Mouse (Mus musculus): ENCODE results near the gene Gm5134.

The Gm5134 gene

DNA sequence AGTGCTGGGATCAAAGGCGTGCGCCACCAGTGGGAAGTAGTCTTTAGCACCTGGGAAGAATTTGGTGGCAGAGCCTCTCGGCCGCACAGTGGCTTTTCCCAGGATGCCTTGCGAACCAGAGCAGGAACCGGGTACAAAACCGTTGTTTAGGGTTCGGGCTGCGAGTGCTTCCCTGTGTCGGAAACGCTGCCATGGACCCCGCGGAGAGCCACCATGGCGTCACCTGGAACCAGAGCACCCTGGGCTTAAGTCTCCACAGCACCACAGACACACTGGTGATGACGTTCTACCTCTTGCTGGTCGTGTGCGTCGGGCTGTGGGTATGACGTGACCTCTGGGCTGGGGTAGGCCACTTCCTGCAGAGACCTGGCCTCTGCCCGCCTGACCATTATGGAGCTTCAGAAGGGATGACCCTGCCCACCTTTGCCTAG, at the start of gene Gm5134:
Gene Gm5134 (plus strand): TSS at position 134 of the 431 bp plus-strand sequence.
- DNase-seq = no peak

DNA sequence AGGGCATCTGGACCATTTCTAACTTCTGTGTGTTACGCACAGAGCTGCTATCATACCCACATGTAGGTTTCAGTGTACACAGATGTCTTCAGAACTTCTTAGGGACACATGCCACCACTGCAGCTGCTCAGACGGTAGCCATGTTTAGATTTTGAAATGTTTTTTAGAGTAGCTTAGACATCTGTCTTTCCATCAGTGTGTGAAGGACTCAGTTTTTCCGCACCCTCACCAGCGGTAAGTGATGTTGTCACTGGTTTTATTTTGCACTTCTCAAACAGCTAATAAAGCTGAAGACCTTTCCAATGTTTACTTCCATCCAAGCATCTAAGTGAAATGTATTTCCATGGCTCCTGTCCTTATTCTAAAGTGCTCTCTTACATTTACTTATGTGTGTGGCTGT, 47.4 kb upstream of the Gm5134 start:
- no peak for DNase-seq

DNA sequence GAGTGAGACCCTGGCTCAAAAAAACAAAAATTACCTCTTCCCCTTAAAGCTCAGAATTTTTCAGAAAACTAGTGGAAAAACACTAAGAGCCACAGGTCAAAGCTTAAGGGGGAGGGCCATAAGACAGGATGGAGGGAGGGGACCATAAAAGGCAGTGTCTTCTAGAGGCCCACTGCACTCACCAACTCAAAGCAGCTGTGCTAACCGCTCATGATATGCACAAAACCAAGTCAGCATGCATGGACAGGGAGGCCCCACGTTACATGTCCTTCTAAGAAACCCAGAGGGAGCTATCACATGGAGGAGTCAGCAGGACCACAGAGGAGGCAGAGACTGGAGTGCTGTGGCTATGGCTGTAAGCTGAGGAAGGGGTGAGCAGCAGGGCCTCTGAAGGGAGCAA, 43.6 kb upstream of the Gm5134 start:
- DNase-seq = no peak

DNA sequence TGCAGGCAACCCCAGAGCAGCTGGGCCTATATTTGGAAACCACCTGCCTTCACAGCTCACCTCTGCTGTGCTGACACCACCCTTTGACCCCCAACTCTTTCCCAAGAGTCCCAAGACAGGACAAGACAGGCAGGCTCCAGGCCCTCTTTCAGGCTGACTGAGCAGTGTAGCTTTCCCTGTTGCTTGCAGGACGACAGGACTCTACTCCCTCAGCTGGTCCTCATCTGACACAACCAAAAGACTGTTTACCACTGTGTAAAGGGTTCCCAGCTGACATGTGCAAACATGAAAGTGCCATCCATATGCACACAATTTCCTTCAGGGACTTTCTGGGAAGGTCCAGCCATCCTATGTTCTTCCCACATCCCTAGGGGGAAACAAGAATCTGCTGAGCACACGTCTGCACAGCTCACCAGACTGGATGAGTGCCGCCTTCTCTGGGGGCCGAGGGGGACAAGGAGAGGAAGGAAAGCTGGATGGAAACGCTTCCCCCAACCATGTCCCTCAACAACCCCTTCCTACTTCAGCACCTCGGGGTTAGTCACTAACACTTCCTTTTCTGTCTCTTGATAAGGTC, 41.2 kb upstream of the Gm5134 start:
- DNase-seq = no peak

DNA sequence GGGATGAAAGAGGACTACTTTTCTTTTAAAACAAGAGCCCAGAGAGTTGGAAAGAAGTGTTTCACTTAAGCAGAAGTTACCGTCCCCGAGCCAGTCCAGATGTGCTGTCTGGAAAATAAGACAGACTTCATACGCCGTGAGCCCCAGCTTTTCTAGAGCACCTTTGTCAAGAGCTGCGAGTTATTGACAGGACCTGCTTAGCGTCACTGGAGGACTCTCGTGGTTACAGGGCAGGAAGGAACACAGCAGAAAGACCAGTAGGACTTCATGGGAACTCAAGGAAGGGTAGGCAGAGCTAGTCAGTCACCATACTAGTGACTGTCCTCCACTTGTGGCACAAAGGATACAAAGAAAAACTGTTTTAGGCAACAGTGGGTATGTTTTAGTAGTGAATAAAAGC, 38.8 kb upstream of the Gm5134 start:
- no peak for DNase-seq

DNA sequence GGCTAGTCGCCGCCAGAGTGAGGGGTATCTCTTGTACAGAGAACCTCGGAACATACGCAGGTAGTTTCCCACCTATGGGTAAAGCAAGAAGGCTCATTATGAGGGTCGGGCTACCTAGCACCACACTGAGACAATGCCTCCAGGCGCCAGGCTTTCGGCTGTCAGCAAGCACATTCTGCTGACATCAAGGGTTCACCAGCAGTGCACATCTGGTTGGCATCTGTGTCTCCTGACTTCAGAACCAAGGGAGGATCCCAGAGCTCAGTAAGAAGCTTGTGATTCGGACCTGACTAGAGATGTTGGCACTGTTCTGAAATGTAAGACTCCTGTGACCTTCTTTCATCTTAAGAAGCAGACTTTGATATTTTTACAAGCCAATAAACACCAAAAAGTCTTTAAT, 37.5 kb upstream of the Gm5134 start:
- DNase-seq = no peak

DNA sequence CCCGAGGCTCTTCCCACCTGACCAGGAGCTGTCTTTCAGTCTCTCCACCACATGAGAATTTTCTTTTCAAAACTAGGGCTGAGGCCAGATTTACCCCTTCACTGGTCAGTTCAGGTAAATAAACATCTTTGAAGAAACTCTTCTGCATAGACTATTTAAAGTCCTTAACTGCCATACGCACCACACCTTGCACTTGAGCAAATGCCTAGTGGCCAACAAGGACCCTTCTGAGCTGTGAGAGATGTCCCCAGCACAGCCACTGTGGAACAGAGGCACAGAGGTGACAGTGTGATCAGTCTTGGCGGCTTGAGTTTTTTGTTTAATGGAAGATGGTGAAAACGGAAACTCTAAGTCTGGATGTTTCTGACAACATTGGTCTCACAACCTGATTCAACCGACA, 35.3 kb upstream of the Gm5134 start:
- peak in 1 of 2 experiments; percentile 53 for DNase-seq

DNA sequence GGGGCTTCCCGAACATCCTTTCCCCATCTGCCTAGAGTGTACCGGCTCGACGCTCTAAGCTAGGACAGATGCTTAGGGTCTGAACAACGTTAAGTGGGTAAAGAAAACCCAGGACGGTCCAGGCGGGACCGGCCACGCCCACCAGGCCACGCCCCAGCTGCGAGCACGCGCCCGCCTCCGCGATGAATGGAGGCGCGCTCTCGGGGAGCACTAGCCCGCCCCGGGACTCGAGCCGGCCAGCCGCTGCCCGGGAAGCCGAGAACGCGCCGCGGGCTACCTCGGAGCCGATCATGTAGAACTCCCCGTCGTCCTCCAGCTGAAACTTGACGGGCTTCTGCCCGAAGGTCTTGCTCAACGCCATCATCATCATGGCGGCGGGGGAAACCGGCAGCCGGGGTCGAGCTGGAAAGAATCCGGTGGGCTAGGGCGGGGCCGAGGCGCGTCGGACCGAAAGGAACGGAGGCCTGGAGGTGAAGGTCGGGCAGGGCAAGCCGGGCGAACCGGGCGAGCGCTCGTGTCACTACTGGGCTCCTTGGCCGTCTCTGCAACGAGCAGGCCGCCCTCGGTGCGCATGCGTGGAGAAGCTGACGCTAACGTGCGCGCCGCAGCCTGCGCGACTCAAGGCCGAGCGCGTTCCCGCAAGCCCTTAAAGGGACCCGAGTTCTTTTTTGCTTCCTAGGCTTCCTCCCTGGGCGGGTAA, 33.1 kb upstream of the Gm5134 start, which contains the start of gene Smarcb1:
Gene Smarcb1 (minus strand): TSS at position 592 of the 700 bp plus-strand sequence.
- peak; percentile 95 to 97 for DNase-seq

DNA sequence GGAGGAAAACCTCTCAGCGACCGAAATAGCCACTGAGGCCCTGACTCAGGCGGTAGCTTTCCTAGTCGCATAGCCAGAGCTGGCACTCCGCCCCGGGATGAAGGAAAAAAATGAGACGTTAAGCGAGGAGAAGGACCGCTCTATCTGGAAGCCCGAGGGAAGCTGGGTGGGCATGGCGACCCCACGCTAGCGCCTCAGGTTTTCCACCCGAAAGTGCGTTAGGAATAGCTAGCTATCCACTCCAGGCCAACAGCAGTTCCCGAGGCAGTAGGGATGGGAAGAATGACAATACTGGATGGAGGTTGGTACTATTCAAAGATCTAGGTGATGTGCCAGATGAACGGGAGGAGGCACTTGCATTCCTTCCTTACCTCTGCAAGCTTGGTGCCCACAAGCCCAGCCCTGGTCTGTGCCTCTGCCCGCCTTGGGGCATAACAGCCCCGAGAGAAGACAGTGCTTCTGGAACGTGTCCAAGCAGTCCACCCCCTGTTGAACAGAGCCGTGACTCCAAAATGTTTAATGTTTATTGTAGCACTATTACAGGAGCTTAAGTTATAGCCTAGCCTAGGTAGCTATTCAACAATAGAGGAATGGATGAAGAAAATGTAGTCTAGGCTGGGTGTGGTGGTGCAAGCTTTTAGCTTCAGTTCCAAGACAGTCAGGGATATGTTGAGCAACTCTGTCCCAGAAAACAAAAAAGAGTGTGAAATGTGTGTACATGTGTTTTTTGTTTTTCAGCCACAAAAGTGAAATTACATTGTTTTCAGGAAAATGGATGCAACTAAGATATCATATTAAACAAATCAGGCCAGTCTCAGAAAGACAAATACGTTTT, 32.4 kb upstream of the Gm5134 start:
- DNase-seq = no peak

DNA sequence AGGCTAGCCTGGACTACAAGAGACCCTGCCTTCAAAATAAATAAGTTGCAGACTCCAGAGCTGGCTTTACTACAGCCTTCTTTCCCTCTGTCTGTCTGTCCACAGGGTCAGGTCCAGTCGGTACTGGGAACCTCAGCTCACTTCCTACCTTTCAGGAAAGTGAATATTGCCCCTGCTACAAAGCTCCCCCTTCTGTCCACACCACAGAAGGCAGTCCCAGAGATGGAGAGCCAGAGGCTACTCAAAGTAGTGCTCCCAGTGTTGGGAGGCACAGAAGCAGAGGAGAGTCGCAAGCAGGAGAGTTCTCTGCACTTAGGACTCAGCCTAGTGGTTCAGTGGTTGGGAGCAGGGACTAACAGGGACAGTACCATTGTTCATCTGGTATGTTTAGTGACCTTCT, 30.0 kb upstream of the Gm5134 start:
- no peak for DNase-seq

DNA sequence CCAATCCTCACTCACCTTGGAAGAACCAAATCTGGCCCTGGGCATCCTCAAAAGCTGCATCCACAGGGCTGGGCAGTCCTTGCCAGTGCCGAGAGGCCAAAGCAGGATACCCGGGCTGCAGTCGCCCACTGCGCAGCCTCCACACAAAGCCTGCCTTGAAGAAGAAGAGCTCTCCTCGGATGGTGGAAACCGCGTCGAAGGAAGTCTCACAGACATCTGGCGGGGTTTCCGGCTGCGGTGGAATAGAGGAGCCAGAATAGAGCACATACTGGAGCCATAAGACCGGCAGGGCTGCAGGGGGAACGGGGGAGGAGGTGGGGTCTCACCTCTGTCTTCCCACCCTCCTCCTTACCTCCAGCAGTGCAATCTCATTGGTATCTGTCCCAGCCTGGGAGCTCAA, 27.9 kb upstream of the Gm5134 start:
- DNase-seq = no peak

DNA sequence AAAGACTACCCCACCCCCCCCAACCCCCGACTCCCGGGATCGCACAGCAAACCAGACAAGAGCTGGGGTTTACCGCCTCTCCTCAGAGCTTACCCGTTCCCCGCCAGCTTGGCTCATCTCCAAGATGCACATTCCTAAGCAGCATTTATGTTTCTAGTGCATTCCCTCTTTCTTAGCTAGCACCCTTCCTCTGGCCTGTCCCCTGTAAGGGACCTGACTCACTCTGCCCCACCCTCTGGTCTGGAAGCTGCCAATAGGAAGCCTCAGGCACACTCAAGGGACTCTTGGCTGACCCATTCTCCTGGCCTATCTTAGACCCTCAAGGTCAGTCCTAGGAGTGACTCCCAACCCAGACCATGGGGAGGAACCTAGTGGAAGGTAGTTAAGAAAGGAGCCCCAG, 24.0 kb upstream of the Gm5134 start:
- peak; percentile 71 to 78 for DNase-seq

DNA sequence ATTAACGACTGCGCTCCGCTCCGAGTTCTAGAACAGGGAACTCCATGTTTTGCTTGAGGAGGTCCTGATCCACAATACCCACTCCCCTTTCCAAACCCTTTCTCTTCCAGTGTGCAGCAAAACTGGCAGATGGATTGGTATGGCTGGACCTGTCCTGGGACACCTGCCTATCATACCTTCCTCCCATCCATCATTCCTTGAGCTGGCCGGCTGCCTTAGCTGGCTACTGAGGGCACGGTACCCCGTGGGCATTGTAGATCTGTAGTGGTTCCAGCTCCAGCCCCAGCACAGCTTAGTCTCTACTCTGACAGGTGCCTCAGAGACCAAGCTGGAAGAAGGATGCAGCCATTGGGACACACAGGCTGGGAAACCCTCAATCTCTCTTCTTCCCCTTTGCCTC, 23.0 kb upstream of the Gm5134 start:
- DNase-seq = no peak

DNA sequence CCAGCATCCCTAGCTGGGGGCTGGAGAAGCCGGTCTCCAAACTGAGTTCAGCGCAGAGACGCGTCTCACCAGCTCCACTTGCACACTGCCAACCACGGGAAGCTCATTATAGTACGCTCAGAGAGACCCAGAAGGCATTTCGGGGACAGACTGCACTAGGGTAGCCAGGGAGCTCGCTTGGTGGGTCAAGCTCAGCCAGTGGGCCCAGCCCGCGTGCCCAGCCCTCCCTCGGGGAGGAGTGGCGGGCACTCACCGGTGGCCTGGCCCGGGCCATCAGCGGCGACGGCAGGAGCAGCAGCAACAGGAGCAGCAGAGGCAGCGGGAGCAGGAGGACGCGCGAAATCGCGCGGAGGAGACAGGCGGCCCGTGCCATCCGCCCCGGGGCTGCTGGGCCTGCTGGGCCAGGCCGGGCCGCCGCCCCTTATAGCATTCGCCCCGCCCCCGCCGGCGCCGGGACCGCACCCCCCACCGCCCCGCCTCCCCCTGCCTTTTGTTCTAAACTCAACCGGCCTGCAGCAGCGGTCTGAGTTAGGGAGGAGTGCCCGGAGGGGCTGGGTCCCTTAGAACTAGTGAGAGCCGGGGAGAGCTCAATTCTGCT, 22.1 kb upstream of the Gm5134 start:
- DNase-seq = peak; percentile 74 to 84

DNA sequence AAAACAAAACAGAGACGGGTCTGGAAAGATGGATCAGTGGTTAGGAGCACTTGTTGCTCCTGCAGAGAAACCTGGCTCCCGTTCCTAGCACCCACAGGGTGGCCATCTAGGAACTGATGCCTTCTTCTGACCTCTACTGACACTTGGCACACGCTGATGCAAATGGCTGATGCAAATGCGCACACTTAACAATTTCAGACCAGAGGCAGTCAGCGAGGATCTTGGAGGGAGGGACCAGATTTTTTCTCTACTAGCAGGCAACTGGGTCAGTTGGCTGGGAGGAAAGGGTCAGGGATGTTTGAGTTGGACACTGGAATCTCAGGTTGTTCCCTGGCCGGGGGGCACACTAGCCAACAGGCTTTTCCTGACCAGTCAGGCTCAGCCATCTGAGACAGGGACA, 21.4 kb upstream of the Gm5134 start, which contains the start of gene Chchd10:
Gene Chchd10 (plus strand): TSS at position 240 of the 400 bp plus-strand sequence.
- no peak for DNase-seq

DNA sequence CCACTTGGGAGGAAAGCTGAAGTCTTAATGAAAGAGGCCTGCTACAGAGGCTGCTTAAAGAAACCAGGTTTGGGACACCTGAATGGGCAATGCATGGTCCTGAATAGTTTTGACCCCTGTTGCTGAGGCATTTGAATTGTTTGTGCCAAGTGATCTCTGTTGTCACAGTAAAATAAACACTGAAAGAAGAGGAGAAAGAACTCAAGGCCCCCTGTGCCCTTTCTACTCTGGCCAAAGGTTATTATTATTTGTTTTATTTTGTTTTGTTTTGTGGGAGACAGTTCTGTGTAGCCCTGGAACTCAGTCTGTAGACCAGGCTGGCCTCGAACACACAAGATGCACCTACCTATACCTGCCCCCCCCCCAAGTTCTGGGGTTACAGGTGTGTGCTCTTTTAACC, 19.3 kb upstream of the Gm5134 start:
- DNase-seq = no peak

DNA sequence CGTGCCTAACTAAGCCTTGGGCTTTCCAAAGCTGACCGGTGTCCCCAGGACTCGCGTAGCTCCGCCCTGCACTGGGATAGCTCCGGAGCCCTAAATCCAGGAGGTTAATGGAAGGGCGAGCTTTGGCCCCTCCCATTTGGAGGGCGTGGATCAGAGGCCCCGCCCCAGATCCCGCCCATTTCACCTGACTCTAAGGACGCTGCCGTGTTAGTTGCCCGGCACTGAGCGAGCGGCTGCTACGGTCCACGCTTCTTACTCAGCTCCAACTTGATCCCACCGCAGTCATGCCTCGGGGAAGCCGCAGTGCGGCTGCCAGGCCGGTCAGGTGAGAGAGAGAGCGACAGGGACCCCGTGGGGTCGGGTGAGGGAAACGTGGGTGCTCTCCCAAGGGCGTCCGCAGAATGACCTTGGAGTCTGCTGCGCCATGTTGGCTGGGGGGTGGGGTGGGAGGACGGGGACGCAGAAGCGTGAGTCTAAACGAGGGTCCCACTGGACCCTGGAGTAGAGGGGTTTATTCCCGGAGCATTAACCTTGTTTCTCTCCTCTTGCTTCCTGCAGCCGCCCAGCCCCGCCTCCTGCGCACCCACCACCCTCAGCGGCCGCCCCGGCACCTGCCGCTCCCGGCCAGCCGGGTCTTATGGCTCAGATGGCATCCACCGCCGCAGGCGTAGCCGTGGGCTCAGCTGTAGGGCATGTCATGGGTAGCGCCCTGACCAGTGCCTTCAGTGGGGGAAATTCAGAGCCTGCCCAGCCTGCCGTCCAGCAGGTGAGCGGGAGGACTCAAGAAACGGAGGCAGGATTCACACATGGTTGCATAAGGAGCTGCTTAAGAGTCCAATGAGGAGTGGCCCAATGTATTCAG, 18.4 kb upstream of the Gm5134 start, which contains the start of gene Mmp11:
Gene Mmp11 (minus strand): TSS at position 817 of the 862 bp plus-strand sequence.
- peak; percentile 74 to 77 for DNase-seq

DNA sequence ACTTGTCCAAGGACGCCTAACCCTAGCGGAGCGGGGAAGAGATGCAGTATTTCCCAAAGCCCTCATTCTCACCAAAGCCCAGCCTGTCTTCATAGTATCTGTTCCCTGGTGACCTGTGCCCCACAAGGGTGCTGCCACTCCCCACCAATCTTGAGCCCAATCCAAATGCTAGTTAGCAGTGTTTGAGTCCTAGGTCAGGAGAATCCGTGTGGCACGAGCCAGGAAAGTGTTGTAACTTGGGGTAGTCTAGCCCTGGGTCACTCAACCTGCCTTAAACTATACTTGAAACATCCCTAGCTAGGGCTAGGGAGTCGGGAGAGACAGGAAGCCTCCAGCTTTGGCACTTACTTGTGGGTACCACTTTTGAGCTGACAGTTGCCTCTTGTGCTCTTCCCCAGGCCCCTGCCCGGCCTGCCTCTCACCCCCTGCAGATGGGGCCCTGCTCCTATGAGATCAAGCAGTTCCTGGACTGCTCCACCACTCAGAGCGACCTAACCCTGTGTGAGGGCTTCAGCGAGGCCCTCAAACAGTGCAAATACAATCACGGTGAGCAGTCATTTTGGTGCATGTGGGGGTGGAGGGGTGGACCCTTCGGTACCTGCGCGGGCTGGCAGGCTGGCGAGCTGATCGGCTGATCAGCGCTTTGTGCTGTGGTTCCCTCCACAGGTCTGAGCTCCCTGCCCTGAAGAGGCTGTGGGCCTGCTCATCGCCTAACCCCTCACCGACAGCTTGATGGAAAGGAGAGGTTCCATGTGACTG, 17.2 kb upstream of the Gm5134 start:
- DNase-seq = no peak

DNA sequence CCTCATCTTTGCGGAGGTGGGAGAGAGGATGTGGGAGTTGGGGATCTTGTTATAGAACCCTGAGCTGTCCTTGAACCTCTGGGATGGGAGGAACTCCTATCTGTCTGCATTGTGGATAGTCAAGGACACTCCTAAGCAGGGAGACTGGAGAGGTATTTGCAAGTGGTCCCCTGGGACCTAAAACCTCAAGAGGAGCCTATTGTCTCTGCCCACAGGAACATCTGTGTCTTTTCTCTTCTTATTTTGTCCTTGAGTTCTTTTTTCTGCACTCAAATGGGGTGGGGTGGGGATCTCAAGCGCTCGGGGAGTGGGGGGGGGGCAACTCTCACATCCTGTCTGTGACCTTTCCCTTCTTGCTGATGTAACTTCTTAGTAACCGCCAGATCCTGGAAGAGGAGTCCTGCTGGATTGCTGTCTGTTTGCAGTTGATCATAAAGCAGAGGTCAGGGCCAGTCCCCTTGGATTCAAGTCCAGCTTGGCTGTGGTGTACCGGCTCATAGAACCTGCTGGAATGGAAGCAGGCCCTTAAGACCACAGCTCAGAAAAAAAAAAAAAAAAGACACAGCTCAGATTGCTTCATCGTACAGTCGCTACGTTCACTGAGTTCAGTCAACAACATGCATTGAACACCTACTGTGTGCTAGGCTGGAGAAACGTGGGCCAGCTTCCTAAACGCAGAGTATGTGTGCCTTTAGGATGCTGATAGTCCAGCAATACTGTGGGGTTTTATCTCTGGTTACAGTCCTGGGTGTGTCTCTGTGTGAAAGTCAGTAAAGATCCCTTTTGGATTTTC, 16.3 kb upstream of the Gm5134 start:
- DNase-seq = no peak

DNA sequence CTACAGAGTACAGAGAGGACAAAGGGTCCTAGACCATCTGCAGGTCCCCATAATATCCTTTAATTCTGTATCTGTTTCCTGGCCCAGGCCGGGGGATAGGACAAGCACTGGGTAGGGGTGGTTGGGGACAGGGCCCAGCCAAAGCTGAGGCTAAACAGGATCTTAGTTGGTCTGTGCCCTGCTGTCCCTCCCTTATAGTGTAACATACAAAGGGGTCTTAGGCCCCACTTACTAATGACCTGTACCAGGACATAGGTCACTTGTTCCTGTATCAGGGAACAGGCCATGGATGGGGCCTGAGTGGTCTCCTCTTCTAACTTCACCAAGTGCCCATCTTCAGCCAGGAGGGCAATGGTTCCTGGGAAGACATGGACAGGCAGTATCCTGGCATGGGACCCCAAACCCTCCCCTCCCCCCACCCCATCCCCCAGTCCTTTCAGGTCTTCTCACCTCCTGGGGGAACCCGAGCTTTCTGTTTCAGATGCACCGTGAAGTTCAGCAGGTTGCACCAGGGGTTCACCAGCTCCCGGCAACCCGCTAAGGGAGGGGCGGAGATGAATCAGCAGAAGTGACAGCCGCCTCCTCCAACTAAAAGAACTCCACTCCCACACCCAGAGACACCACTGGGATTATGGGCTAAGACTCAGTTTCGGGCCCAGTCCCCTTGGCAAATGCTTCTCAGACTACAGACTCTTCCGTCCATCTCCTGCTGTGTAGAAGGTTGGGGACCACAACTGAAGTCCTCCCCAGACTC, 14.7 kb upstream of the Gm5134 start:
- no peak for DNase-seq
